Mouse (Mus musculus) retina, adult 2 months (tissue): Measurements from ENCODE around the gene Ssu2.

Experiments used
- DNase-seq: peaks from one replicate; pipeline ENCODE4 v3.0.0-alpha.2; 2012; ENCODE audit warnings: low read depth, low spot score

The Ssu2 gene

GRCm38 (mm10) chr6:112387947-112388346 is at the start of gene Ssu2:
Gene Ssu2 (minus strand): TSS chr6:112388023.
- no peak for DNase-seq

GRCm38 (mm10) chr6:112426018-112426732 is 38.4 kb upstream of the Ssu2 start:
- DNase-seq = no peak

GRCm38 (mm10) chr6:112423746-112424501 is 36.1 kb upstream of the Ssu2 start:
- DNase-seq = no peak

- DNase-seq = no peak
Observed at GRCm38 (mm10) chr6:112420883-112421282, 33.1 kb upstream of the Ssu2 start.

GRCm38 (mm10) chr6:112419333-112419732 is 31.5 kb upstream of the Ssu2 start:
- DNase-seq = no peak

- DNase-seq = no peak
Observed at GRCm38 (mm10) chr6:112404111-112404510, 16.3 kb upstream of the Ssu2 start.

- no peak for DNase-seq
Observed at GRCm38 (mm10) chr6:112401953-112402683, 14.3 kb upstream of the Ssu2 start.

GRCm38 (mm10) chr6:112397351-112397750 is 9.5 kb upstream of the Ssu2 start:
- DNase-seq = no peak

GRCm38 (mm10) chr6:112396352-112396751 is 8.5 kb upstream of the Ssu2 start:
- DNase-seq = no peak

- no peak for DNase-seq
Observed at GRCm38 (mm10) chr6:112388385-112388784, 562 bp upstream of the Ssu2 start.

GRCm38 (mm10) chr6:112386260-112386659 is 1.6 kb downstream of the Ssu2 start:
- no peak for DNase-seq

- no peak for DNase-seq
Observed at GRCm38 (mm10) chr6:112382990-112383685, 4.7 kb downstream of the Ssu2 start.

GRCm38 (mm10) chr6:112379054-112379453 is 8.8 kb downstream of the Ssu2 start:
- DNase-seq = no peak

GRCm38 (mm10) chr6:112375661-112376392 is 12.0 kb downstream of the Ssu2 start:
- DNase-seq = no peak

- no peak for DNase-seq
Observed at GRCm38 (mm10) chr6:112373886-112374585, 13.8 kb downstream of the Ssu2 start.

- no peak for DNase-seq
Observed at GRCm38 (mm10) chr6:112365294-112365693, 22.5 kb downstream of the Ssu2 start.

- DNase-seq = no peak
Observed at GRCm38 (mm10) chr6:112364581-112364980, 23.2 kb downstream of the Ssu2 start.

- no peak for DNase-seq
Observed at GRCm38 (mm10) chr6:112362349-112362958, 25.4 kb downstream of the Ssu2 start.

GRCm38 (mm10) chr6:112360676-112361075 is 27.1 kb downstream of the Ssu2 start:
- no peak for DNase-seq

GRCm38 (mm10) chr6:112359341-112359740 is 28.5 kb downstream of the Ssu2 start:
- no peak for DNase-seq
